Mouse (Mus musculus): ENCODE results near the gene Abhd15.
A peak's percentile ranks its signal among the peaks of the same experiment; 100 is the strongest.

Gene Abhd15

DNA sequence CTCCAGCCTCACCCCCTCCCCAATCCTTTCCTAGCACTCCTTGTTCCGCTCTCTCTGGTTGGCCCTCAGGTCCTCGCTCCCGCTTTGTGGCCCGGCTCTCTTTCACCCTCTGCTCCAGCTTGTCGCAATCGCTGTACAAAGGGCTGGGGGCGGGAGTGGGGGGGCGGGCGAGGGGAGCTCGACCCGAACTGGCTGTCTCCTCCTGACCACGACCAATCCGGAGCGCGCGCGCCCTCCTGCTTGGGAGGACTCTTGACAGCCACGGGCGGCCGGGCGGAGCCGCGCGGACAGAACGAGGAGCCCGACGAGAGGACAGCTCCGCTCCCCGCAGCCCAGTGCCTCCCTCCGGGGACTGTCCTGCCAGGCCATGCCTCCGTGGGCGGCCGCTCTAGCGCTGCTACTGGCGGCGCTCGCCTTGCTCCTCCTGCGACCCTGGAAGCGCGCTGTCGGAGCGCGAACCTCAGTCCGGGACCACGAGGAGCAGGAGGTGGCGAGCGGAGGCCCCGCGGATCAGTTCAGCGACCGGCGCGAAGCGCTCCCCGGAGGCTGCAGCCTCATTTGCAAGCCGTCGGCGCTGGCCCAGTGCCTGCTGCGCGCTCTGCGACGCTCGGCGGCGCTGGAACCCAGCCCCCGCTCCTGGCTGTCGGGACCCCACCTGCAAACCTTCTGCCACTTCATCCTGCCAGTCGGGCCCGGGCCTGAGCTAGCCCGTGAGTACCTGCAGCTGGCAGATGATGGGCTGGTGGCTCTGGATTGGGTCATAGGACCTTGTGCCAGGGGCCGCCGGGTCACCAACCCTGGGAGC lies at the start of gene Abhd15:
Gene Abhd15 (plus strand): TSS at position 290 of the 805 bp plus-strand sequence.
- peak; percentile 28 for DNase-seq

DNA sequence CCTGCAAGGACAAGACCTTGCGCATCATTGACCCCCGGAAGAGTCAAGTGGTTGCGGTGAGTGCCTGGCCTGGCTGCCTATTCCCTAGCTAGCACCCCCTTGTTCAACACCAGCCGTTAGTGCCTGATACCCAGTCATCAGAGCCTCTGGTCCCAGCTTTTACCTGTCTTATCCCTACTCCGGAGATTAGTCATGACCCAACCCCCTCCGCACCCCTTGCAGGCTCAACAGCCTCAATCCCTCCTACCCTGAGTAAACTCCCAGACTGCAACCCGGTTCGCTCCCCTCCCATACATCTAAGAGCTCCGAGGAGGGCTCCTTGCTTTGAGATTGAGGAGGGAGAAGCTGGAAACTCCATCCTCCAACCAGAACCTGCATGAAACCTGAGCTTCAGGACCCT lies 48.4 kb upstream of the Abhd15 start:
- DNase-seq = no peak

DNA sequence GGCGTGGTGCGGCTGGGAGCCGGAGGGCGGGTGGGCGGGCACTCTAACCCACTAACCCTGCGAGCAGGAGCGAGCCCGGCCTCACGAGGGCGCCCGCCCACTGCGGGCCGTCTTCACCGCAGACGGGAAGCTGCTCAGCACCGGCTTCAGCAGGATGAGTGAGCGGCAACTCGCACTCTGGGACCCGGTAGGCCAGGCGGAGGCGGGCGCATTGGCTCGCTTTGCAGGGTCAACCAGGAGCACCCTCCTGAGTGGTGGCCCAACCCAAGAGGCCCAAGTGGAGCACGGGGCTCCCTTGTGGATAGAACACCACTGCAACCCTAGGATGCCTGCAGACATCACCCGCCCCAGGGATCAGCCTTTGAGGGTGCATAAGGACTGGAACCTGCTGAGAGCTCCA lies 47.8 kb upstream of the Abhd15 start:
- no peak for DNase-seq

DNA sequence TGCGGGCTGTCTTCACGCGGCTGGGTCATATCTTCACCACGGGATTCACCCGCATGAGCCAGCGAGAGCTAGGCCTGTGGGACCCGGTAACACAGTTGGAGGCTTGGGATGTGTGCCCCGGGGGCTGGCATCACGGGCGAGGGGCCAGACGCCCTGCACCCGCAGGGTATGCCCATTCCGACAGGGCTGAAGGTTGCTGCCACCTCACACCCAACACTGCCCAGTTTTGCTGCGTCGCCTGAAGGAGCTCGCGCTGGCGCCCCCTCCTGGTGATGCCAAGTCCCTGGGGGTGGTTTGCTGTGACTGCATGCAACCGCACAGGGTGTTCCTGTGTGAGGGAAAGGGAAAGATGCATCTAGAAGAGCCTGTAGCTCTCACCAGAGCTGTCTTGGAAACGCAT lies 47.1 kb upstream of the Abhd15 start:
- peak; percentile 72 for DNase-seq

DNA sequence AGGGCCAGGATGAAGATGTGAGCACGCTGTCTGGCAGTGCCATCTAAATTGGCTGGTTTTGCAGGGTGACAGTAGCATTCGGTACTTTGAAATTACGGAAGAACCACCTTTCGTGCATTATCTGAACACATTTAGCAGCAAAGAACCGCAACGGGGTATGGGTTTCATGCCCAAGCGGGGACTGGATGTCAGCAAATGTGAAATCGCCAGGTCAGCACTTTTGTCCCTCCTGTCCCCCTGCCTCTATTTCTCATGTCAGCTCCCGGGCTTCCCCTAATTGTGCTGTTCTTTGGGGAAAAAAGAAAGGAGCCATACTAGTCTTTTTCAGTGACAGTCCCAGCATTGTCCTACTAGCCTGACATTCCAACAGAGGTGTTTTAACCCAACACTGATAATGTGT lies 46.5 kb upstream of the Abhd15 start:
- no peak for DNase-seq

DNA sequence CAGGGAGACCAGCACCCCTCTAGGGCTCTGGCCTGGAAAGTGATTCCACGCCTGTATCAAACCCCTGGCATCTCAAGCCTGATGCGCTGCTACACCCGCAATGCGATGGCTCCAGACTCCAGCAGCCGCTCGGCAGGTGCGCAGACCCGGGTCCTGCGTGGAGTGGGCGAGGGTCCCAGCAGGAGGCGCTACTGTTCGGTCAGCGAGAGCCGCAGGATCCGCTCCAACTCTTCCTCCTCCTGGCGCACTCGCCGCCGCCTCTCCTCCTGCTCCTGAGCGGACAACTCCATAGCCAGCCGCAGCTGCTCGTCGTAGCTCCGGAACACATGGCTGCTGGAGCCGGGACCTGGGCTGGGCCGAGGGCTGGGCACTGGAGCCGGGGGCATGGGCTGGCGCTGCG lies 43.5 kb upstream of the Abhd15 start:
- no peak for DNase-seq

DNA sequence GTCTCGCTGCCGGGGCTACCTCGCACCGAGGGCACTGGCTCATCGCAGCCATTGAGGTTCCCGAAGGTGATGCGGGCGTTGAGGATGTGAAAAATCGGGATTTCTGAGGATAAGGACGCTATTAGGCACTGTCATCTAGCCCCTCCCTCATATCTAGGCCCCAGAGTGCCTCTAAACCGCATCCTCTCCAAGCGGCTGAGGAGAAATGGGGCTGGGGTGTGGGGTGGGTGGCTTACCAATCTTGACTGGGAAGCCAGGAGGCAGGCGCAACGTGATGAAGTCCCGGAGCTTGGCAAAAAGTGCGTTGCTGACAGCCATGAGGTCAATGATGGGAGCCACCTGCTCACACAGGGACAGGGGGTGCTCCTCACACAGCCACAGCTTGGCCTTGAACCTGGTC lies 42.1 kb upstream of the Abhd15 start:
- no peak for DNase-seq

DNA sequence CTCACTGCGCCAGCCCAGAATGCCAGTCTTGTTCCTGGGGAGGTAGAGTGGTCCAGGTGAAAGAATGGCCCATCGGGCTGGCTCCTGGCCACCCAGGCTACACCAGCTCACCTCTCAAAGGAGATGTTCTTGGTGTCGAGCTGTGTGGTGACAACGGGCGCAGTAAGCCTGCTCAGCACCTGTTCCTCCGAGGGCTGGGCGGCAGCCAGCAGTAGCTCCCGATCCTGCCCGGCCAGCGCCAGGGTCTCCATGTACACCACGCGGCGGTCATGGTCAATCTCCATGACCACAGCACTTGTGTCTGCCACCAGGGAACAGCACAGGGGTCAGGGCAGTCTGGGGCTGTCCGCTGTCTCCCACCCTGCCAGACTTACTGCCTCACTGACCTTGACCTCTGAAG lies 38.7 kb upstream of the Abhd15 start:
- no peak for DNase-seq

DNA sequence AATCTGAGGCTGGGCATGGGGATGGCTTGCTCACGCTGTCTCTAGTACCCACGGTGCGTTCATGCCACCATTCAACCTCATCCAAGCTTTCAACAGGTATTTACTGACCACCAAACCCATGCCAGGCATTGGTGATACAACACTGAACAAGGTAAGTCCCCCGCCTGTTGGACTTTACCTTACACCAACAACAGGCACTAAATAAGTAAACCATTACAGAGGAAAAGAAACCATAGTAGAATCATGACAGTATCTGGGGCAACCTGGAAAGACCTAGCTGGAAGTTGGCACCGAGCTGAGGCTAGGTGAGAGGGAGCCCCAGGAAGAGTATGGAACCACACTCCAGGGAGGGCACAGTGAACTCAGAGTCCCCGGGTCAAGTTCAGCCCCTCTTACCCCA lies 38.0 kb upstream of the Abhd15 start:
- no peak for DNase-seq

DNA sequence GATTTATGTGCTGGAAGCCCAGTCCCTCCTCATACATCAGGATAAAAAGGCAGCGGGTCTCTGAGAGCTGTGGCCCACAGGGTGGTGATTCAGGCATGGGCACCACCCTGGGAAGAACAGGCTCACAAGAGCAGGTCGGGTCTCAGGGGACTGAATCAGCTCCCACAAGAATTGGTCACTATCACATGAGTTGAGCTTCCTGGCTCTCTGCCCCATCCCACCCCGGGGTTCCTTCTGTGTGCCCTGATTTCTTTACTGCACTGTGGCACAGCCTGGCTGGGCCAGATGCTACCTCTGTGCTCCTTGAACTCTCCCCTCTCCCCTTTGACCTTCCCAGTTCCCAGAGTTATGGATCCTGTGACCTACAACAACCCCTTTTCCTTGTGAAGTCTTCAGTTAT lies 31.9 kb upstream of the Abhd15 start:
- DNase-seq = no peak

DNA sequence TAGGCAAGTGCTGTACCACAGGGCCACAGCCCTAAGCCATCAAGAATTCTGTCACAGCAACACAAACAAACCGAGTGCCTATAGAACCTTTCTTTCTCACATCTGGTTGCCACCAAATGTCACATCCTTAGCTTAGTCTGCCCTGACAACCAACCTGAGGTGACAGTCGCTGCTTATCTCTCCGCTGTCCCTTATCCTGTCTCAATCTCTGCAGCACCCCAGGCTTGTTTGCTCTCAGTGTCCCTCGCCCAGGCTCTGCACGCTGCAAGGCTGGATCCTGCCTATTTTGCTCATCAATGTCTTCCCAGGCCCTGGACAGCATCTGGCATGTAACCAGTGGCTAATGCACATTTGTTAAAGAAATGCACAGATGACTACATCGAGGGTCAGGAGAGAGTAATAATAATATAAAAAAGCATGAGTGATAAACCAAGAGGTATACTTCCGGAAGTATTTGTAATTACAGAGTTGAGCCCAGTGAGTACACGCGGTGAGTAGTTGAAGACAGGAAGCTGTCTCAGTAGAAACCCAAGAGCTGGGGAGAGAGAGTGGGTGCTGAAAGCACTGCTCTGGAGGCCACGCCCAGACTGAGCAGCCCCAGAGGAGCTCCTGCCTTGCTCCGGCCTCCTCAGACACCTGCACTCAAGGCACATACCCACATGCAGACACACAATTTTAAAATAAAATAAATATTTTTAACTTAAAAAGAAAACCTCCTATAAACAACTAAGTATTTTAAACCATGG lies 31.2 kb upstream of the Abhd15 start:
- DNase-seq = no peak

DNA sequence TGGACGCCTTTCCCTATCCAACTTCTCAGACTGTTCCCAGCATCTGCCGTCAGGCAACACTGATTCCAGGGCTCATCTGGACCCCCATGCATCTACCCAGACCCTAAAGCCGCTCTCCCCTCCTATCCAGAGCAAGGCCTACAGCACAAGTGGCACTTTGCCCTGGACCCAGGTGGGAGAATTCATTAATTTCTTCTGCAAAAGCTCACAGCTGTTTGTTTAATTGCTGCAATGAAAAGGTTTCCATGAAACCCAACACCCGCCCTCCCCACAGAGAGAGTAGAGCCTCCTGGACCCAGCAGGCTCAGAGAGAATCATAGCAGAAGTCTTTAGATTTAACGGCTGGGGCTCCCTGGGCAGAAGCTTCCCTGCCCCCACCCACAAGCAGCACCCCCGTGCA lies 29.7 kb upstream of the Abhd15 start:
- no peak for DNase-seq

DNA sequence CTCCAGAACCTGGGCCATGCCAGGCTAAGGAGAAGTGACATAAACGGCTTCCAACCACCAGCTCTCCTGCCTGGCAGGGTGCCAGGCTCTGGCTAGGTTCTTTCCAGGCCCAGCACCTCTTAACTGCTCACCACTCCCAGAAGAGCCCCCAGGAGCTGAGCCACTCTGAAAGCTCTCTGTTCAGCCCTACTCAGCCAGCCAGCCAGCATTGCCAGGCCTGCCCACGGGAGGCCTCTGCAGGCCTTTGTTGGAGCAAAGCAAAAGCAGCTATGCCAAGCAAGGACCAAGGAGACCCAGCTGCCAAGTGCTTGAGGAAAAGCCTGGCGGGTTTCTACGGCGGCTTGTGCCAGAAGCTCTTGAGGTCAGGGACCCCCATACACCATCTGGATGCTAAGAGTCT lies 28.1 kb upstream of the Abhd15 start:
- no peak for DNase-seq

DNA sequence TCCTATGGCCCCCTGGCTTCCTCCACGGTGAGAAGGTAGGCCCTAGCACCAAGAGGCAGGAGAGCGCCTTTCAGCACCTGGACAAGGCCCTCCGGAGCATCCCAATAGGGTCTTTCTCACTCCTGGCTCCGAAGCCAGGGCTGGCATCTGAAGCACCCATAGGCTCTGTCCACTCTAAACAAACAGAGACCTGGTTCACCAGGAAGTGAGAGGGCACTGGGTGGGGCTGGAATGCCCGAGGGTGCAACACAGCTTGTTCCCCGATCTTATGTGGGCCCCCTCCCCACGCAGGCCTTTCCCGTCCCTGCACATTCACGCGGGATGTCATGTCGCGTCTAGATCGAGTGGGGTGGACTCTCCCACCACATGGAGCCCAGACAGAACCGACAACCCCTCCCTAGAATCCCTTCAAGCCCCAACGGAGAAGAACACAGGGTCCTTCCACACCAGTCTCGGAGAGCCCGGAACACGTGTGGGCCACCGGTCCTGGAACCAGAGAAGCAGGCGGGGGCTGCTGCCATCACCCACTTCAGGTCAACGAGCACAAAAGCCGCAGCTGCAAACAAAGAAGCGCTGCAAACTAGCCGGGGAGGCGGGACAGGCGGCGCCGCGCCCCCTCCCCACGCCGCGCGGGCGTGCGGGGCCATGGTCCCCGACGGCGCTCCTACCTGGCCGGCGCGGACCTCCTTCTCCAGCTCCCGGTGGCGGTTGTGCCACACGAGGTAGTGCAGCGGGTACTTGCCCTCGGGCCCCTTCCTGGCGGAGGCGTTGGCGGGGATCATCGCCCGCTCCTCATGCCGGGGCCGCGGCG lies 25.9 kb upstream of the Abhd15 start:
- DNase-seq = no peak

DNA sequence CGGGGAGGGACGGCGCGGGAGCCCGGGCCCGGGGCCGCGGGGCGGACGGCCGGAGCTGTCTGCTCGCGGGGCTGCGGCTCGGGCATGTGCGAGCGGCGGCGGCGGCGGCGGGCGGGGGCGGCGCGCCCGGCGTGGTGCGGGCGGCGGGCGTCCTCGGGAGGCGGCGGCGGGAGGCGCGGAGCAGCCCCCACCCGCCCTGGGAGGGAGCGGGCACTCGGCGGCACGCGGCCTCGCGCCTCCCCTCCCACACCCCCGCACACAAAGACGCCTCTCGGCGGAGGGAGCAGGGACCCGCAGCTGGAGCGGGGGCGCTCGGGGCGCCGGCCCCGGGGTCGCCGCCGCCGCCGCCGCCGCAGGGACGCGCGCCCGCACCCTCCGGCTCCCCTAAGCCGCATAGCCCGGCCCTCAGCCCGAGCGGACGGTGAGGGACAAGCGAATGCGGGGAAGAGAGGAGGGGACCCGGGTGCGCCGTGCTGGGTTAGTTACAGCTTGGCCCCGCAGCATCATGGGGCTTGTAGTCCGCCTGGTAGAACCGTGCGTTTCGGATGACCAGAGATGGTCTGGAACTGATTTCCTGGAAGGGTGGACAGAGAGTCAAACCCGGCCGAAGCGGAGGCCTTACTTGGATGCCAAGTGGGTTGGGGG lies 25.2 kb upstream of the Abhd15 start, which contains the start of gene Ankrd13b:
Gene Ankrd13b (minus strand): TSS at position 88 of the 645 bp plus-strand sequence.
- DNase-seq = peak; percentile 79

DNA sequence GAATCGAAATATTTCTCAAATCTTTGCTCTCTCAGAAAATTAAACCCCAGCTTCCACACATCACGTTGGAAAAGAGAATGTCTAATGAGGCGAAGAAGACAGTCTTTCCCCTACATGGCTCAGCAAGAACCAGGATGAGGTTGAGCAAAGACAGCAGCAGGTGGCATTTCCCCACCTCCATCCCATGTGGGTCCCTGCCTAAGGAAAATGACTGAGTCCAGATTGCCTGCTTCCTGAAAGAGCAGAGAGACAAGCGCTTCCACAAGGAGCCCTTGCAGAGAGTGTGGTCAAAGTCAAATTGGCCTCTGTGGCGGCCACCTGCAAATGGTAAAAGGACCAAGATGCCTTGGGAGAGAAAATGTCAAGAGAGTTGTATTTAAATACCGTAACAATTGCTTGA lies 24.5 kb upstream of the Abhd15 start:
- no peak for DNase-seq

DNA sequence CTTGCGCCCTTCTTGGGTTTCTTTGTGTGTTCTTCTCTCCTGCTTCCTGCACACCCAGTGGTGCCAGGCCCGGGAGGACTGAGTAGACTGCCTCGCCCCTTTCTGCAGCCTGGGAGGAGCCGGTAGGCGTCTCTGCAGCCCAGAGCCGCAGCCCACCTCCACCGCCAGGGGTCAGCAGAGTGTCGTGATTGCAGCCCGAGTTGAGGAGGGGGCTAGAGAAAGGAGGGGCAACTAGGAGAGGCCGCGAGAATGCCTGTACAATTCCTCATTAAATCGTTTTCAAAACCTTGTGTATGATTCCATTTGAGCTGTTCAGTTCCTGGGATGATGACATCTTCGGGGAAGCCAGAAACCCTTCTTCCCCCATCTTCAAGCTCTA lies 23.8 kb upstream of the Abhd15 start:
- peak; percentile 82 for DNase-seq

DNA sequence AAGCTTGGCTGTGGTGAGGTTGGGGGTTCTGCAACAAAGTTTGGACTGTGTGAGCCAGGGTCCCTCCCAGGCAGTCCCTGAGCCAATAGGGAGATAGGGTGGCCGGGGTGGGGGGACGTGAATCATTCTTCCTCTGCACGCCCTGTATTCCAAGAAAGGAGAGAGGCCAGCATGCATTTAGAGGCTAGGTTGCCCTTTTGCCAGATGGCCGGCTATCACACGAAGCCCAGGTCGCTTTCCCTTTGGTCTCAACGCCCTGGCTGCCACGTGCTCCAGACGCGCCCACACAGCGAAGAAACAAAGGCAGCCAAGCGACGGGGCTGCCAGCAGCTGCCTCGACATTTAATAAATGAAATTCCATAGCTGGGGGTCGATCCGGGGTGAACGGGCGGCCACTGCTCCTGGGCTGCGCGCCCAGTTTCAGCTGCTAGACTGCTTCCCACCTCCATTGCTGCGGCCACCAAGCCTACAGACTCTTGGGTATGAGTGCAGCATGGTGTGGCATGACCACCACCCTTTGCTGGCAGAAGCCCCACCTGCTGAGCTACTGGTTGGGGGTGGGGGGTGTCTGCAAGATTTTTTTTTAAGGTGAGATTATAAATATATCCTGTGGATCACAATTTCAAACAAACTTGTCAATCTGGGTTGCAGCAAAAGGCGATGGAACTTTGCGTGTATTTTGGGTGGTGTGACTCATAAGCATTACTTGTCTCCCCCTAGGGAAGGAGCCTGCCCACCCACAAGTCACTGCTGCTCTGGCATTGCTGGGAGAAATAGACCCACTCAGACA lies 23.2 kb upstream of the Abhd15 start:
- DNase-seq = peak; percentile 61

DNA sequence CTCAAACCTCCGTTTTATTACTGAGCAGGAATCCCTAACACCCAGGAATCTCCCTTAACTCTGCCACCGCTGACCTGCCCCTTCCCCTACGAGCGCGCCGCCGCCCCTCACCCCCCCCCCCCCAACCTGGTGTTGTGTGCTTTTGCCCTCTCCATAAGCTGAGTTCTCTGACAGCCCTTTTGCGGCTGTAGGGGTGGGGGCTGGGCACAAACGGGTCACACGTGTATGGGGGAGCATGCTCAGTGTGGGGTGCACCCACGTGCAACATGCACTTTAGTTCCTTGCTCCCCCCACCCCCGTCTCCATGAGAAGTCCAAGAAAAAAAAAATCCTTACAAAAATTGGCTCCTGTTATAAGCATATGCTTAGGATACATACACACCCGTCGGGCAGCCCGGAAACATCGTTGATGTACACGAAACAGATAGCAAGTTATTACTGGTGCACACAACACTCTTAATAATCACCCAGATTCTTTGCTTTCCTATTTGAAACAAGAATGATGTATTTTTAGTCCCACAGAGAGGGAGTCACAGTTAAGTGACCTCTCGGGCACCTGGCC lies 22.5 kb upstream of the Abhd15 start:
- DNase-seq = peak; percentile 57

DNA sequence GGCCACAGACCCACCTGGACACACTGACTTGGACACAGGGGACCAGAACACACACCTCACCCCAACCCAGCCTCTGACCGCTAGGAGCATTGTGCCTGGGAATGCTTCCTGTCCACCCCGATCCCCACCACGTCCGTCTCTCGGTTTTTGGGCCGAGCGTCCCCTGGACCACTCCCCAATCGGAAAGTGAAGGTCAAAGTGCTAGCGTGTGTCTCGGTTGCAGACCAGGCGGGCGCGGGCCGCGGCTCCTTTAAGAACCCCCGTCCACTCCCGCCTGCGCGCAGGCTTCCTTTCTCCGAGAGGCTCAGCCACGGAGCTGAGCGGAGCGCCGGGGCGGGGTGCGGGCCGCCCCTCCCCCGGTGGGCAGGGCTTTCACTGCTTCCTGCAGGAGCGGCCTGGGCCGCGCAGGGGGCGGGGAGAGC lies 22.0 kb upstream of the Abhd15 start:
- DNase-seq = peak; percentile 93

DNA sequence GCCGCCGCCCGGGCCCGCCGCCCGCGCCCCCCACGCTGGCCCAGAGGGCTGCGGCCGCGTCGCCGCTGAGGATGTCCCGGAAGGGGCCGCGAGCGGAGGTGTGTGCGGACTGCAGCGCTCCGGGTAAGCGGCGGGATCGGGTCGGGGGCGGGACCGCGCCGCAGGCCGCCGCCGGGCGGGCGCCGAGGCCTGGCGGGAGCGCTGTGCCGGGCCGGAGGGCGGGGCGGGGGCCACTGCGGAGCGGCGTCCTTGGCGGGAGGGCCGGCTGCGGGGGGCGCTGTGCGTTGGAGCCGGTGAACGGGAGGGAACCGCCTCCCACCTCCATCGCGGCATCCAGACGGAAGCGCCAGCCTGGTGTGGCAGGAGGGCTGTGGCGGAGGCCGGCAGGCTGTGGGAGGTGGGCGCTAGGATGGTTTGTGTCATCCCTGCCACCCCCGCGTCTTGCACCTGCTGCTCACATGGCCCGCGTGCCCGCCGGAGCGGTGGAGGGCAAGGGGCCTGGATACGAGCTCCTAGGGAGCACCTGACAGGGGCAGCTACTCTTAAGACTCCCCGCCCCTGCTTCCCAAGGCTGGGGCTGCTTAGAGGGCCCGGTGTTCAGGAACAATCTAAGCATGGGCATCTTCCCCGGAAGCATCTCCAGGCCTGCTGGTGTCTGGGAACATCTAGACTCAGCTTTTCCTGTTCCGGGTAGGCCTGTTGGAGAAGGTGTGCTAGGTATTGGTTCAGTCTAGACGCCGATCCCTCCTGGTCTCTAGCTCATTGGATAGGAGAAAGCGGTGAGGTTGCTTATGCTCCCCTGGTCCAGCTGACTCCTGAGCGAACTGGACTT lies 21.2 kb upstream of the Abhd15 start, which contains the start of gene Git1:
Gene Git1 (plus strand): TSS at position 51 of the 832 bp plus-strand sequence.
- DNase-seq = peak; percentile 62
